Comparison of ENCODE assay signal across 12 mouse cellular contexts in genomic region chr14:32301622-32302021, GRCm38 (mm10). TPM values are rescaled to one million over a fixed set of nuclear protein-coding genes. Genes with fewer than 3 reads are reported as not detected.
DNase-seq lines count a peak whose midpoint lies in the region; ATAC-seq lines count a peak whose summit lies in the region.
"Had no signal": no experiment of that assay in that cellular context is flagged by ENCODE, and none has a peak within 500 bp of the region (broad histone marks: within the 10 kb centered on the region; RNA-seq: fewer than 3 reads in every experiment).

No protein-coding gene starts in this region.

- peak; percentile 15 for DNase-seq in embryo, embryonic 10 days (ENCODE audit: low spot score)
- DNase-seq in embryo, embryonic 9.5 days (ENCODE audit: extremely low spot score): no peak
- peak; percentile 75 for DNase-seq in right cerebral cortex, adult 18-20 months
- DNase-seq in right cerebral cortex, postnatal 14 days: no peak
- peak; percentile 91 for DNase-seq in layer of hippocampus, adult 9-11 months
- peak; percentile 16 for DNase-seq in right cerebral cortex, postnatal 25 days
- DNase-seq in ovary, postnatal 36 days (ENCODE audit: low spot score): no peak
- DNase-seq: B cell, adult 2 months; heart, postnatal 36 days; lung, adult 2 months had no signal

- no peak for ATAC-seq in erythroid progenitor cell, adult 5-6 weeks (replicated peaks; ENCODE audit: low FRiP score, poor library complexity, severe bottlenecking)
- ATAC-seq: intestine, postnatal 0 days had no signal

RNA-seq across cellular contexts. Expression of gene Ogdhl, which starts 20.2 kb away (rescaled TPM):
- 0.42 TPM in 1 of 2 replicates, not detected in the other for total RNA-seq in erythroid progenitor cell, adult 5-6 weeks (2015; ENCODE audit: low replicate concordance)
- total RNA-seq in erythroid progenitor cell, adult 5-6 weeks (2017; ENCODE audit: low replicate concordance): not detected in 2 replicates

Comparison
In these comparisons a context has a peak if more than half of its experiments do, and no peak if none do; other contexts are left out.
1. DNase-seq: peak in embryo, embryonic 10 days (single experiment), right cerebral cortex, adult 18-20 months (single experiment), layer of hippocampus, adult 9-11 months (single experiment) and right cerebral cortex, postnatal 25 days (single experiment); none in embryo, embryonic 9.5 days (single experiment), right cerebral cortex, postnatal 14 days (single experiment) and ovary, postnatal 36 days (single experiment).